Mouse (Mus musculus): ENCODE results near the gene Akt1. TPM values are rescaled to one million over a fixed set of nuclear protein-coding genes. Genes with fewer than 3 reads are reported as not detected.
A peak's percentile ranks its signal among the peaks of the same experiment; 100 is the strongest.

Akt1 gene
- polyA plus RNA-seq, 1 experiment from 2014 or later = 126 TPM

DNA sequence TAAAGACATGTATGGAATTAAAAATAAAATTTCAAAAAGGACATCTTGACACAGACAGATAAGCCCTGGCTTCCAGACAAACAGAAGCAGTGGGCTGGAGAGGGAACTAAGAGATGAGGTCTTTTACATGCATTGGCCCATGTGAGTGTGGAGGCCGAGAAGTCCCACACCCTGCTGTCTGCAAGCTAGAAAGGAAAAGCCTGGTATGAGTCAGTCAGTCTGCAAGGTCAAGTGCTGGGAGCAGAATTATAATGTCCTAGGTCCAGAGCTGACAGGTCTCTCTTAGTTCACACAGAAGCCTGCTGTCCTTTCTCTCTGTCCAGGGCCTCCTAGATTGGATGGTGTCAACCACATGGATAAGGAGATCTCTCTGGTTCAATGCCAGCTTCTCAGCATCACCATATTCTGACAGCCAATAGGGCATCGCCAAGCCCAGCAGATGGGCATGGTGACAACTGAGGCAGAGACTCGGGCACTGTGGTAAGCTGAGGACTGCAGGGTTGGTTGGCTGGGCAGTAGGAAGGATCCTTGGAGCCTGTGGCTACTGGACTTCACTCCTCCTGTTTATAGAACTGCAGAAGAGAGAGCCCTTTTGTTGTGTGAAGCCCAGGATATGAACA lies 22.2 kb upstream of the Akt1 start:
- DNase-seq (ENCODE audit: low spot score) (no peak), ATAC-seq (ENCODE audit: insufficient read depth, low FRiP score, low TSS enrichment) (no peak)
- Histone ChIP-seq H3K4me3 (ENCODE audit: low read depth, low read length) (no peak overlapping the region), H3K27me3 (ENCODE audit: control insufficient read depth, insufficient read depth, low read length) (peaks cover 4% of the 10 kb centered on the region; the same call in 1 of the 2 replicates), H3K4me2 (ENCODE audit: low read depth) (no peak overlapping the region), H3K9ac (ENCODE audit: low read length) (no peak overlapping the region), H3K36me3 (ENCODE audit: control insufficient read depth, insufficient read depth, low read length) (no peaks in the 10 kb centered on the region), H3K4me1 (ENCODE audit: control insufficient read depth, insufficient read depth, low read length) (peaks cover 9% of the 10 kb centered on the region; the same call in 1 of the 2 replicates), H3K9me3 (ENCODE audit: control insufficient read depth, low read length) (no peaks in the 10 kb centered on the region), H3K27ac (ENCODE audit: low read depth, low read length) (no peak overlapping the region)
- 84% methylated on average over 3 of the region's 3 CpGs for WGBS

GRCm38 (mm10) chr12:112694127-112694475 lies 19.4 kb upstream of the Akt1 start:
- Histone ChIP-seq H3K27me3 (ENCODE audit: control insufficient read depth, insufficient read depth, low read length) (no peaks in the 10 kb centered on the region), H3K4me3 (ENCODE audit: low read depth, low read length) (peak overlapping the region; percentile 55), H3K9me3 (ENCODE audit: control insufficient read depth, low read length) (no peaks in the 10 kb centered on the region), H3K4me2 (ENCODE audit: low read depth) (peak overlapping the region; percentile 94), H3K9ac (ENCODE audit: low read length) (peak overlapping the region; percentile 79), H3K36me3 (ENCODE audit: control insufficient read depth, insufficient read depth, low read length) (no peaks in the 10 kb centered on the region), H3K4me1 (ENCODE audit: control insufficient read depth, insufficient read depth, low read length) (peaks cover 9% of the 10 kb centered on the region; the same call in 1 of the 2 replicates), H3K27ac (ENCODE audit: low read depth, low read length) (no peak overlapping the region)
- no peak for DNase-seq (ENCODE audit: low spot score)
- WGBS = 80% methylated on average over 10 of the region's 10 CpGs
- no peak; the same call in 1 of the 2 replicates for ATAC-seq (ENCODE audit: insufficient read depth, low FRiP score, low TSS enrichment)

- Histone ChIP-seq H3K36me3 (ENCODE audit: control insufficient read depth, insufficient read depth, low read length) (no peaks in the 10 kb centered on the region), H3K27ac (ENCODE audit: low read depth, low read length) (peak overlapping the region; percentile 39), H3K4me1 (ENCODE audit: control insufficient read depth, insufficient read depth, low read length) (peaks cover 9% of the 10 kb centered on the region; the same call in 1 of the 2 replicates), H3K9me3 (ENCODE audit: control insufficient read depth, low read length) (no peaks in the 10 kb centered on the region), H3K4me3 (ENCODE audit: low read depth, low read length) (peak overlapping the region; percentile 55), H3K4me2 (ENCODE audit: low read depth) (peak overlapping the region; percentile 94), H3K27me3 (ENCODE audit: control insufficient read depth, insufficient read depth, low read length) (no peaks in the 10 kb centered on the region), H3K9ac (ENCODE audit: low read length) (peak overlapping the region; percentile 79)
- 3% methylated on average over 54 of the region's 54 CpGs for WGBS
- ATAC-seq (ENCODE audit: insufficient read depth, low FRiP score, low TSS enrichment) (peak; percentile 91), DNase-seq (ENCODE audit: low spot score) (peak; percentile 98)
Measured at GRCm38 (mm10) chr12:112693185-112694126, 18.8 kb upstream of the Akt1 start.

DNA sequence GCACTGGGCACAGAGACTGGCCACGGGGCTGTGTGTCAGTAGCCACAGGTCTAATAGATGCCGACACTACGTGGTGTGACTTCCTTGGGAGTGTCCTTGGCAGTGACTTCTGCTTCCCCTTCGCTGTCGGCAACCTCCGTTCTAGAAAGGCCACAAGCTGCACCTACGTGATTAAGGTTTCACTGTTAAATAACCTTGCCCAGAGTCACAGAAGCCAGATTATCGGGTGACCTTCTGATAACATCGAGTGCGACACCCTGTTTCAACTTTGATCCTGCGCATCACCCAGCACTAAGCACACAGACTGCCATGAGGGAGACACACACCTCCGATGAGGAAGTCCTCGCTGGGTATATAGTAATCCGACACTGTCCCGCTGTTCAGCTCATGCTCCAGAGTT lies 13.8 kb upstream of the Akt1 start:
- ATAC-seq (ENCODE audit: insufficient read depth, low FRiP score, low TSS enrichment) (no peak), DNase-seq (ENCODE audit: low spot score) (no peak)
- WGBS = 76% methylated on average over 15 of the region's 15 CpGs
- Histone ChIP-seq H3K4me3 (ENCODE audit: low read depth, low read length) (no peak overlapping the region), H3K27ac (ENCODE audit: low read depth, low read length) (no peak overlapping the region), H3K4me1 (ENCODE audit: control insufficient read depth, insufficient read depth, low read length) (peaks cover 6% of the 10 kb centered on the region; the same call in 1 of the 2 replicates), H3K27me3 (ENCODE audit: control insufficient read depth, insufficient read depth, low read length) (no peaks in the 10 kb centered on the region), H3K36me3 (ENCODE audit: control insufficient read depth, insufficient read depth, low read length) (no peaks in the 10 kb centered on the region), H3K9me3 (ENCODE audit: control insufficient read depth, low read length) (no peaks in the 10 kb centered on the region), H3K9ac (ENCODE audit: low read length) (no peak overlapping the region), H3K4me2 (ENCODE audit: low read depth) (no peak overlapping the region)

- Histone ChIP-seq H3K9me3 (ENCODE audit: control insufficient read depth, low read length) (no peaks in the 10 kb centered on the region), H3K36me3 (ENCODE audit: control insufficient read depth, insufficient read depth, low read length) (no peaks in the 10 kb centered on the region), H3K4me3 (ENCODE audit: low read depth, low read length) (no peak overlapping the region), H3K4me2 (ENCODE audit: low read depth) (no peak overlapping the region), H3K4me1 (ENCODE audit: control insufficient read depth, insufficient read depth, low read length) (0 out of 2 replicates have a peak, but pooled peaks cover 3% of the 10 kb centered on the region), H3K27ac (ENCODE audit: low read depth, low read length) (no peak overlapping the region), H3K9ac (ENCODE audit: low read length) (no peak overlapping the region), H3K27me3 (ENCODE audit: control insufficient read depth, insufficient read depth, low read length) (peaks cover 22% of the 10 kb centered on the region)
- no peak for ATAC-seq (ENCODE audit: insufficient read depth, low FRiP score, low TSS enrichment)
- 55% methylated on average over 7 of the region's 7 CpGs for WGBS
- DNase-seq (ENCODE audit: low spot score) = no peak
Measured at GRCm38 (mm10) chr12:112683351-112683750, 8.7 kb upstream of the Akt1 start.

DNA sequence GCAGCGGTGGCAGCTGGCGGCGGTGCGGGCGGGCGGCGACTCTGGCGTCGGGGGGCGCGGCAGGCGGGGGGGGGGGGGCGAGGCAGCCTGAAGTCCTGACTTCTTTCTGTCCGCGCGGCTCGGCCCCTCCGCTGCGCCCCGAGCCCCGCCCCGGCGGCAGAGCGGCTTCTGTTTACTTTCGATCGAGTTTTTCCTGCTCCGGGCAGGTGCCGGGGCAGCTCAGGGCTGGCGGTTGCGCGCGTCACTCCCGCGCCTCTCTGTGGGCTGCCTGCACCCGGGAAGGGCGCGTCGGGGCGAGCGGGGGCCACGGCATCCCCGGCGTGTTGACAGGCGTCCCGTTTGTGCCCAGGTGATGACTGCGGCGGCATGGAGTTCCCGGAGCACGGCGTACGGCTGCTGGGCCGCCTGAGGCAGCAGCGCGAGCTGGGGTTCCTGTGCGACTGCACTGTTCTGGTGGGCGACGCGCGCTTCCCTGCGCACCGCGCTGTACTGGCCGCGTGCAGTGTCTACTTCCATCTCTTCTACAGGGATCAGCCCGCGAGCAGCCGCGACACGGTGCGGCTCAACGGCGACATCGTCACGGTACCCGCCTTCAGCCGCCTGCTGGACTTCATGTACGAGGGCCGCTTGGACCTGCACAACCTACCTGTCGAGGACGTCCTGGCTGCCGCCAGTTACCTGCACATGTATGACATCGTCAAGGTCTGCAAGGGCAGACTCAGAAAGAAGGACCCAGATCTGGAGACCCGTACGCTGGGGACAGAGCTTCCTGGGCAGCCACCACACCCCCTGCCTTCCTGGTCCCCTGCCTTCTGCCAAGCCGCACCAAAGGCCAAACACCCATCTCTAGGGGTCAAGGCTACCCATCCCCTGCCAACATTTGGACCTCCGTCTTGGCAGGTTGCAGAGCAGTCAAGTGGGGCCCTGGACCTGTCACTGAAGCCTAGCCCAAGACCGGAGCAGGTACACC lies 4.6 kb upstream of the Akt1 start:
- H3K9ac ChIP-seq (ENCODE audit: low read length) = peak overlapping the region; percentile 71
- H3K27me3 ChIP-seq (ENCODE audit: control insufficient read depth, insufficient read depth, low read length) = peaks cover 22% of the 10 kb centered on the region
- peaks cover 9% of the 10 kb centered on the region; the same call in 1 of the 2 replicates for H3K4me1 ChIP-seq (ENCODE audit: control insufficient read depth, insufficient read depth, low read length)
- 3% methylated on average over 59 of the region's 87 CpGs for WGBS
- peak; percentile 22; the same call in 1 of the 2 replicates for ATAC-seq (ENCODE audit: insufficient read depth, low FRiP score, low TSS enrichment)
- H3K4me3 ChIP-seq (ENCODE audit: low read depth, low read length) = peak overlapping the region; percentile 59
- no peaks in the 10 kb centered on the region for H3K36me3 ChIP-seq (ENCODE audit: control insufficient read depth, insufficient read depth, low read length)
- peak; percentile 58 for DNase-seq (ENCODE audit: low spot score)
- H3K4me2 ChIP-seq (ENCODE audit: low read depth) = peak overlapping the region; percentile 82
- H3K9me3 ChIP-seq (ENCODE audit: control insufficient read depth, low read length) = no peaks in the 10 kb centered on the region
- 0 out of 2 replicates have a peak overlapping the region, but pooled peaks have one; percentile 39 for H3K27ac ChIP-seq (ENCODE audit: low read depth, low read length)

DNA sequence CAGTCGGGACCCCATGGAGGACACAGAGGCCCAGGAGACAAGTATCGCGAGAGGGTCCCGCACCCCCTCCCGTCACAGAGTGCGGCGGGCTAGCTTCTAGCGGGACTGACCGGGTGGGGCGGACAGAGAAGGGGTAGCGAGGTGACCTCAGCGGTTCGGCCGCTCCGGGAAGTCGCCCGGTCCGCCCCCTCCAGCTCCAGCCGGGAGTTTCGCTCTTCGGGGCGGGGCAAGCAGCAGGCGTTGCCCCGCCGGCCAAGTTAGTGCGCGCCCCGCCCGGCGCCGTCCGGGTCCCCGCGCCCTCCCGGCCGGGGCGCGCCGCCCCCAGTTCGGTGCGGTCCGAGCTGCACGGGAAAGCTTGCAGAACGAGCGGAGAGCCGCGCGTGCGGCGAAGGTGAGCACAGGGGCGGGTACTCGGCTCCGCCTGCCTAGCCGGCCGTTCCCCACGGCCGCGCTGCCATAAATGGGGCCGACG lies 3.9 kb upstream of the Akt1 start, which contains the start of gene Zbtb42:
Gene Zbtb42 (plus strand): TSS at position 274 of the 472 bp plus-strand sequence.
- H3K4me1 ChIP-seq (ENCODE audit: control insufficient read depth, insufficient read depth, low read length) = peaks cover 9% of the 10 kb centered on the region; the same call in 1 of the 2 replicates
- WGBS = 0% methylated on average over 38 of the region's 60 CpGs
- H3K27ac ChIP-seq (ENCODE audit: low read depth, low read length) = peak within 1 kb of the TSS; percentile 39; the same call in 1 of the 2 replicates
- H3K9me3 ChIP-seq (ENCODE audit: control insufficient read depth, low read length) = no peaks in the 10 kb centered on the region
- peak within 1 kb of the TSS; percentile 59 for H3K4me3 ChIP-seq (ENCODE audit: low read depth, low read length)
- peak; percentile 57 for ATAC-seq (ENCODE audit: insufficient read depth, low FRiP score, low TSS enrichment)
- peak; percentile 83 for DNase-seq (ENCODE audit: low spot score)
- peaks cover 22% of the 10 kb centered on the region for H3K27me3 ChIP-seq (ENCODE audit: control insufficient read depth, insufficient read depth, low read length)
- H3K4me2 ChIP-seq (ENCODE audit: low read depth) = peak within 1 kb of the TSS; percentile 82
- H3K9ac ChIP-seq (ENCODE audit: low read length) = peak within 1 kb of the TSS; percentile 71
- no peaks in the 10 kb centered on the region for H3K36me3 ChIP-seq (ENCODE audit: control insufficient read depth, insufficient read depth, low read length)

All from neural tube, embryonic 11.5 days (tissue).